Mouse (Mus musculus) retina, postnatal 1 day (tissue): ENCODE data around the gene Trove2.
"Not testable (repeated sequence)": the region's sequence is repeated elsewhere in the genome, so short reads cannot be mapped to it uniquely, and the experiment has no call there.

Experiments used
- DNase-seq: peaks from one replicate; pipeline ENCODE4 v3.0.0-alpha.2; 2012

The Trove2 gene

GRCm38 (mm10) chr1:143738811-143739210 lies 38.1 kb downstream of the Trove2 start:
- peak; percentile 26 for DNase-seq

- DNase-seq = no peak
Measured at GRCm38 (mm10) chr1:143733914-143734410, 42.9 kb downstream of the Trove2 start.

GRCm38 (mm10) chr1:143731691-143732090 lies 45.2 kb downstream of the Trove2 start:
- no peak for DNase-seq

- DNase-seq = peak; percentile 41
Measured at GRCm38 (mm10) chr1:143730899-143731298, 46.0 kb downstream of the Trove2 start.

GRCm38 (mm10) chr1:143727701-143728445 lies 49.0 kb downstream of the Trove2 start:
- no peak for DNase-seq

- no peak for DNase-seq
Measured at GRCm38 (mm10) chr1:143724456-143725064, 52.3 kb downstream of the Trove2 start.

GRCm38 (mm10) chr1:143716038-143716437 lies 60.8 kb downstream of the Trove2 start, which contains the start of gene Glrx2:
Gene Glrx2 (plus strand): TSS chr1:143716338.
- not testable (repeated sequence) for DNase-seq

GRCm38 (mm10) chr1:143710627-143710976 lies 66.3 kb downstream of the Trove2 start:
- no peak for DNase-seq

GRCm38 (mm10) chr1:143709966-143710626 lies 66.8 kb downstream of the Trove2 start:
- peak; percentile 11 for DNase-seq

GRCm38 (mm10) chr1:143708361-143708760 lies 68.5 kb downstream of the Trove2 start:
- no peak for DNase-seq

- no peak for DNase-seq
Measured at GRCm38 (mm10) chr1:143707006-143707405, 69.9 kb downstream of the Trove2 start.

GRCm38 (mm10) chr1:143702741-143703262 lies 74.1 kb downstream of the Trove2 start, which contains the start of gene Cdc73:
Gene Cdc73 (minus strand): TSS chr1:143702893.
- peak; percentile 95 for DNase-seq

GRCm38 (mm10) chr1:143702141-143702740 lies 74.6 kb downstream of the Trove2 start:
- DNase-seq = no peak

GRCm38 (mm10) chr1:143701736-143702135 lies 75.1 kb downstream of the Trove2 start:
- peak; percentile 7 for DNase-seq
